Mouse (Mus musculus) hindbrain, postnatal 0 days (tissue): ENCODE measurements around the gene Synrg. TPM values are rescaled to one million over a fixed set of nuclear protein-coding genes. Genes with fewer than 3 reads are reported as not detected.
A peak's percentile ranks its signal among the peaks of the same experiment; 100 is the strongest.

ENCODE experiments used
- ATAC-seq: fragments of 200-750 bp; cut with Nextera tagmentation; 2 replicates; pipeline ENCODE4 v1.8.0; 2017; ENCODE audit warnings: mild to moderate bottlenecking, moderate TSS enrichment, moderate library complexity
- DNase-seq: peaks from one replicate; pipeline ENCODE4 v3.0.0-alpha.2; 2015; ENCODE audit warnings: low spot score
- H3K27ac ChIP-seq: fragments of 300-500 bp; sonication (generic); 2 replicates; pipeline ENCODE4 v1.5.1; 2014; ENCODE audit warnings: mild to moderate bottlenecking
- H3K27me3 ChIP-seq: fragments of 300-500 bp; sonication (generic); 2 replicates; pipeline ENCODE4 v1.6.1; 2014; ENCODE audit warnings: low read length, mixed read lengths; ENCODE audit not compliant: insufficient read depth
- H3K36me3 ChIP-seq: fragments of 300-500 bp; sonication (generic); 2 replicates; pipeline ENCODE4 v1.6.1; 2014; ENCODE audit warnings: low read length, mixed read lengths; ENCODE audit not compliant: insufficient read depth
- H3K4me1 ChIP-seq: fragments of 300-500 bp; sonication (generic); 2 replicates; pipeline ENCODE4 v1.6.1; 2014; ENCODE audit warnings: antibody characterized with exemption, low read length, mixed read lengths; ENCODE audit not compliant: insufficient read depth
- H3K4me2 ChIP-seq: fragments of 300-500 bp; sonication (generic); 2 replicates; pipeline ENCODE4 v1.6.1; 2014; ENCODE audit warnings: low read depth, mild to moderate bottlenecking, low read length, moderate library complexity, mixed read lengths
- H3K4me3 ChIP-seq: fragments of 300-500 bp; sonication (generic); 2 replicates; pipeline ENCODE4 v1.5.1; 2014; ENCODE audit warnings: low read length
- H3K9ac ChIP-seq: fragments of 300-500 bp; sonication (generic); replicated peaks from 2 replicates; pipeline ENCODE4 v1.6.1; 2014; ENCODE audit warnings: mild to moderate bottlenecking, low read length, moderate library complexity, mixed read lengths
- H3K9me3 ChIP-seq: fragments of 300-500 bp; sonication (generic); 2 replicates; pipeline ENCODE4 v1.6.1; 2016; ENCODE audit warnings: low read length, mixed read lengths
- CTCF ChIP-seq: IDR thresholded peaks from 2 replicates; pipeline ENCODE4 v1.5.1; 2016; ENCODE audit warnings: antibody characterized with exemption, control low read depth, low read depth
- WGBS: fragments of 180-500 bp; shearing (Covaris S2); extraction: QIAGEN DNeasy Blood & Tissue Kit; methylation state at CpG from one replicate; pipeline ENCODE4 v1.1.7; 2014; 5-methylcytosine and 5-hydroxymethylcytosine counted together
- polyA plus RNA-seq: library from polyadenylated mRNA; unstranded; fragments of >200 nt; fragmentation: Nextera tagmentation; extraction: Ambion mirVana; gene quantifications from 2 replicates; pipeline ENCODE4 v1.2.1, GENCODE M21; 2015
- total RNA-seq: library from RNA; depleted of rRNA; stranded (reverse); fragments of >200 nt; gene quantifications from 2 replicates; pipeline ENCODE4 v1.2.3, GENCODE M21; 2014

Gene Synrg
- total and polyA plus RNA-seq, 2 experiments from 2014 or later = 15.0 to 29.2 TPM

DNA sequence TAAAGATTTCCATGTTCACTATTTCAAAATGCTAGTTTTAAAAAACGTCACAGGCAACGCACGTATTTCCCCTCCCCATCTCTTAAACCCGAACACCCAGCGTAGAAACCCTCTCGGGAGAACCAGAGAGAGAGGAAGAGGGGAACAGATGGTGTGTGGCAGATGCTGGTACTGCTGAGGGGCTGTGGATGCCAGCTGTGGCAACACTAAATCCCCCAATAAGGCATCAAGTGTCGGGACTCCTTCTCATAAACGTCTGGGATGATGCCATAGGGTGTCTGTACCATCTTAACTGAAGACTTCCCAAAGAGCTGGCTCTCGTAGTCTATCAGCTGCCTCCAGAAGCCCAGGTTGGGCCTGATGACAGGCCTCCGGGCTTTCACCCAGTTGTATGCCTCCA lies 84.2 kb downstream of the Synrg start:
- no peak for TF ChIP-seq CTCF
- Histone ChIP-seq H3K27ac (no peak overlapping the region), H3K4me1 (peaks cover 9% of the 10 kb centered on the region; the same call in 1 of the 2 replicates), H3K9me3 (no peaks in the 10 kb centered on the region), H3K4me2 (no peak overlapping the region), H3K9ac (no peak overlapping the region), H3K27me3 (no peaks in the 10 kb centered on the region), H3K4me3 (no peak overlapping the region), H3K36me3 (no peaks in the 10 kb centered on the region)
- 51% methylated on average over 10 of the region's 10 CpGs for WGBS
- ATAC-seq (no peak), DNase-seq (no peak)

DNA sequence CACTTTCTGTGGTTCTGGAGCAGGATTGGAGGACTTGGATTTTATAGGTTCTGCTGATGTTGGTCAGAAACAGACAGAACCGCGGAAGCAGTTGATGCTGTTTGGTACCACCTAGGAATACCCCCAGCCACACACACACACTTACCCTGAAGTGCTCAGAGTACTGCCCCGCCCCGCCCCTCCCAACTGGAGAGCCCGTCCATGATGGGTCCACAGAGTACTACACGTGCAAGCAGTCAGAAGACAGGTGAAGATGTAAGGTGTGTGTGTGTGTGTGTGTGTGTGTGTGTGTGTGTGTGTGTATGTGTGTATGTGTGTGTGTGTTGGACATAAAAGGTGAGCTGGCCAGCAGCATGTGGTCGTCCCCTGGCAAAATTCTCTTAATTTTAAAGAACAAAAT lies 88.8 kb downstream of the Synrg start:
- H3K9ac ChIP-seq = no peak overlapping the region
- H3K4me1 ChIP-seq = peaks cover 11% of the 10 kb centered on the region; the same call in 1 of the 2 replicates
- no peaks in the 10 kb centered on the region for H3K27me3 ChIP-seq
- no peak for TF ChIP-seq CTCF
- H3K27ac ChIP-seq = peak overlapping the region; percentile 62; the same call in 1 of the 2 replicates
- no peak overlapping the region for H3K4me2 ChIP-seq
- H3K4me3 ChIP-seq = no peak overlapping the region
- H3K9me3 ChIP-seq = no peaks in the 10 kb centered on the region
- no peak for ATAC-seq
- H3K36me3 ChIP-seq = no peaks in the 10 kb centered on the region
- no peak for DNase-seq
- 87% methylated on average over 7 of the region's 7 CpGs for WGBS

DNA sequence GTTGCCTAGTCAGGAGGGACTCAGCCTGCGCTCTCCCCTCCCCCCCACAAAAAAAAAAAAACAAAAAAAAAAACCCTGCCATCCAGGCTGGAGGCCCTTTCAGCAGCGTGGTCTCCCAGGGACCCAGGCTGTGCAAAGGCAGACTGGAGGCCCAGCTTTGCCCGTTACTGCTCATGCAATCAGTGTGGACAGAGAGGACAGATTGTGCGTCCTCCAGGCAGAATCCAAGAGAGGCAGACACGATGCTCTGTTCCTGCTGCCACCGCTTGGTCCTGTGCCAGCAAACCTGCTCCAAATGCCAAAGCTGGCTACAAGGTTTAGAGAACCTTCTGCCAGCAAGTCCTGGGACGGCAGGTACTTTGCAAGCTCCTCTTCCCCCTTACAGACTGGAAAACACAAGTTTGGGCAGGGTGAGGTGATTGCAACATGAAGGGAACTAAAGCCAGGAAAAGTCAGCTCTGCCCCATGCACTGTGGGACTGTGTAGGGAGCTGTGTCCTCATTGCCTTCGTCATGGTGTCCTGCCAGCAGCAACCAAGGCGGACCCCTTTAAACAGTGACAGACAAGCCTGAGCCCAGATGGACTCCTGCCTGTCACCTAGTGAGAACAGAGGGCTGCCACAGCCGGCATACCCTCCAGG lies 89.4 kb downstream of the Synrg start:
- H3K4me1 ChIP-seq = peaks cover 7% of the 10 kb centered on the region; the same call in 1 of the 2 replicates
- ATAC-seq (peak; percentile 91), DNase-seq (peak; percentile 82)
- H3K4me2 ChIP-seq = no peak overlapping the region
- H3K36me3 ChIP-seq = no peaks in the 10 kb centered on the region
- no peak overlapping the region for H3K4me3 ChIP-seq
- WGBS = 31% methylated on average over 10 of the region's 10 CpGs
- no peaks in the 10 kb centered on the region for H3K9me3 ChIP-seq
- no peaks in the 10 kb centered on the region for H3K27me3 ChIP-seq
- no peak for TF ChIP-seq CTCF
- H3K9ac ChIP-seq = no peak overlapping the region
- H3K27ac ChIP-seq = peak overlapping the region; percentile 62; the same call in 1 of the 2 replicates

DNA sequence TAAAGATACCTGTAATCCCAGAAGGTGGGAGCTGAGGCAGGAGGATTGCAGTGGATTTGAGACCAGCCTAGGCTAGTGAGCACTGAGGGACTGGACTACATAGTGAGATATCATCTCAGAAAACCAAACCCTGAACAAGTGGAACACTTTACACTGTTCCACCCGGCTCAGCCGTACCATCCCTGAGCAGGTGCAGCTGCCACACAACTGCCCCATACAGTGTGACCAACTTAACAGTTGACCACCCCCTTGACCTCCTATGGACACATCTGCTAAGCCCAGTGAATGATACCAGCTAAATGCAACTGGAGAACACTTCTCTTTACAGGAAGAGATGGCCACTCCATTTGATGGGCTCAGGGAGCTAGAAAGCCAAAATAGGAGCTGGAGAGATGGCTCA lies 93.2 kb downstream of the Synrg start:
- no peak for DNase-seq
- H3K9me3 ChIP-seq = no peaks in the 10 kb centered on the region
- 100% methylated on average over 2 of the region's 2 CpGs for WGBS

DNA sequence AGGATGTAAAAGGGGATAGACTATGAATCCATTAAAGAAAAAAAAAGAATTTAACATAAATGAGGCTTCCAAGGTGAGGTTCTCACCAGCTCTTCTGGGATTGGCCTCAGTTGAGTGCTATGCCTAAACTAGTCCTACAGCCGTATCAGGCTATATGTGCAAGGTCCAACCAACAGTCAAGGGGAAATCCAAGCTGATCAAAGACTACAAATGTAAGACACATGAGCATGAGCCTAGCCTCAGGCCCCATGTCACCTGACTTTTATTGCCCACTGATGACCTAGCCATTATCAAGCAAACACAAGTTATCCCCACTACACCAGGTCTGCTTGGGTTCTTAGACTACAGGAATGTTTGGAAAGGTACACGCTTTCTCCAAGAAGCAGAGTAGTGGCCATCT lies 95.6 kb downstream of the Synrg start:
- H3K36me3 ChIP-seq = no peaks in the 10 kb centered on the region
- 99% methylated on average over 2 of the region's 2 CpGs for WGBS
- no peaks in the 10 kb centered on the region for H3K4me1 ChIP-seq
- H3K27ac ChIP-seq = no peak overlapping the region
- H3K4me3 ChIP-seq = no peak overlapping the region
- H3K9me3 ChIP-seq = no peaks in the 10 kb centered on the region
- no peak overlapping the region for H3K4me2 ChIP-seq
- H3K27me3 ChIP-seq = no peaks in the 10 kb centered on the region
- DNase-seq (no peak), ATAC-seq (no peak)
- no peak for TF ChIP-seq CTCF
- no peak overlapping the region for H3K9ac ChIP-seq

More for the DNA sequence above, 93.2 kb downstream of the Synrg start:
- Histone ChIP-seq H3K27ac (no peak overlapping the region), H3K9ac (no peak overlapping the region), H3K27me3 (no peaks in the 10 kb centered on the region), H3K36me3 (no peaks in the 10 kb centered on the region), H3K4me1 (peaks cover 7% of the 10 kb centered on the region; the same call in 1 of the 2 replicates), H3K4me3 (no peak overlapping the region), H3K4me2 (no peak overlapping the region)
- no peak for TF ChIP-seq CTCF
- no peak for ATAC-seq

DNA sequence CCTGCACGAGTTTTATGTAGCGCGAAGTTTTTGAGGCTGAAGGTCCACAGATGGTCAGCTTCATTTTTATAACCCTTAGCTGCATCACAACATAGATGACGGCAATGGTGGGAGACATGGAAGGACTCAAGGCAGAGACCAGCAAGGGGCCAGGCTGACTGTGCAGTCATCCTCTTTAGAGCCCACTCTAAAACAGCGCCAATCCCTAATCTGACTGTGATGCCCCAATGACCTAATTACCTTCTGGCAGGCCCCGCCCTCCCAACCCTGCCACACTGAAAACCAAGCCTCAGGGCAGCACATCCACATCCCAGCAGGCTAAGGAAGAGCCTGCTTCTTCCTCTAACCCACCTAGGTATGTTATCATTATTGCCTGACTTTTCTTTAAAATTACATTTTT lies 96.4 kb downstream of the Synrg start:
- Histone ChIP-seq H3K9me3 (no peaks in the 10 kb centered on the region), H3K4me1 (no peaks in the 10 kb centered on the region), H3K36me3 (no peaks in the 10 kb centered on the region), H3K4me2 (no peak overlapping the region), H3K27me3 (no peaks in the 10 kb centered on the region), H3K4me3 (no peak overlapping the region), H3K9ac (no peak overlapping the region), H3K27ac (no peak overlapping the region)
- DNase-seq (no peak), ATAC-seq (no peak)
- WGBS = 84% methylated on average over 6 of the region's 6 CpGs
- no peak for TF ChIP-seq CTCF

DNA sequence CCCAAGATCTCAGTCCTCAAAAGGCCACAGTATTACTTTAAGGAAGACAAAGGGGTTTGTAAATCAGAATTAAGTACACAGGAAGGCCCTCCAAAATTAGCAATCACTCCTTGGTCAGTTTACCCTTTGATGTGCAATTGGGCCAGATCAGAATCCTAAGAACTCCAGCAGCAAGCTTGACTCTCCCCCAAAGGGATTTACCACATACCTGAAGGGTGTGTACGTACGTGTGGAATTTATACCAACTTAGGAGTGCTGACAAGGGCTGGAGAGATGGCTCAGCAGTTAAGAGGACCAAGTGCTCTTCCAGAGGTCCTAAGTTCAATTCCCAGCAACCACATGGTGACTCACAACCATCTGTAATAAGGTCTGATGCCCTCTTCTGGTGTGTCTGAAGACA lies 97.7 kb downstream of the Synrg start:
- Histone ChIP-seq H3K9me3 (no peaks in the 10 kb centered on the region), H3K27ac (no peak overlapping the region), H3K4me2 (no peak overlapping the region), H3K36me3 (no peaks in the 10 kb centered on the region), H3K4me1 (0 out of 2 replicates have a peak, but pooled peaks cover 7% of the 10 kb centered on the region), H3K27me3 (no peaks in the 10 kb centered on the region), H3K4me3 (no peak overlapping the region), H3K9ac (no peak overlapping the region)
- WGBS = 88% methylated on average over 2 of the region's 2 CpGs
- TF ChIP-seq CTCF = no peak
- ATAC-seq = no peak
- no peak for DNase-seq
